Mouse (Mus musculus) G1E (cell line): Measurements from ENCODE around the gene Prrt1. TPM values are rescaled to one million over a fixed set of nuclear protein-coding genes. Genes with fewer than 3 reads are reported as not detected.

Source experiments
- ATAC-seq: 2 replicates; pipeline ENCODE4 v1.8.0; 2016; ENCODE audit warnings: mild to moderate bottlenecking; ENCODE audit not compliant: insufficient number of reproducible peaks, poor library complexity, low FRiP score, severe bottlenecking; ENCODE audit errors: extremely low read depth
- DNase-seq: peaks from one replicate; pipeline ENCODE4 v3.0.0; 2012; ENCODE audit warnings: low spot score
- H3K27me3 ChIP-seq: 2 replicates; pipeline ENCODE4 v1.6.1; 2012; ENCODE audit warnings: mild to moderate bottlenecking, low read length, inconsistent platforms; ENCODE audit not compliant: insufficient read depth
- H3K36me3 ChIP-seq: replicated peaks from 2 replicates; pipeline ENCODE3; 2012; ENCODE audit warnings: mild to moderate bottlenecking, inconsistent platforms
- H3K4me1 ChIP-seq: 2 replicates; pipeline ENCODE4 v1.6.1; 2012; ENCODE audit warnings: low read depth, low read length, inconsistent platforms, mixed read lengths; ENCODE audit not compliant: insufficient read depth
- H3K4me3 ChIP-seq: 2 replicates; pipeline ENCODE4 v1.5.1; 2012; ENCODE audit warnings: low read depth, mild to moderate bottlenecking, inconsistent platforms, low read length, moderate library complexity, mixed read lengths
- H3K9me3 ChIP-seq: replicated peaks from 2 replicates; pipeline ENCODE4 v1.6.1; 2012; ENCODE audit warnings: inconsistent platforms
- CTCF ChIP-seq: IDR thresholded peaks from 2 replicates; pipeline ENCODE4 v1.5.1; 2012; ENCODE audit warnings: low read depth, low read length, inconsistent platforms, mixed read lengths
- GATA1 ChIP-seq: IDR thresholded peaks from 2 replicates; pipeline ENCODE4 v1.6.1; 2012; ENCODE audit warnings: borderline replicate concordance, low read length, inconsistent platforms, mixed read lengths
- GATA2 ChIP-seq: IDR thresholded peaks from 2 replicates; pipeline ENCODE4 v1.6.1; 2012; ENCODE audit warnings: low read depth, low read length, inconsistent platforms, borderline replicate concordance
- POLR2AphosphoS5 ChIP-seq: IDR thresholded peaks from 2 replicates; pipeline ENCODE4 v1.6.1; 2012; ENCODE audit warnings: low read depth, low read length, inconsistent platforms; ENCODE audit not compliant: insufficient replicate concordance
- TAL1 ChIP-seq: conservative IDR thresholded peaks from 2 replicates; pipeline ENCODE4 v1.6.1; 2012; ENCODE audit warnings: low read depth, low read length, inconsistent platforms, mixed read lengths
- polyA plus RNA-seq: library from polyadenylated mRNA; stranded (reverse); fragments of >175 nt; gene quantifications from 2 replicates; pipeline ENCODE4 v1.2.3, GENCODE M21; 2012
- total RNA-seq, 2 experiments: library from RNA; stranded (forward) in 1 of 2; stranded (reverse) in 1 of 2; fragments of 200-1000 nt in 1 of 2; fragments of >200 nt in 1 of 2; fragmentation: Nextera tagmentation in 1 of 2; gene quantifications; 2 replicates each; pipeline ENCODE4 v1.2.3; 2014 to 2017

The Prrt1 gene
- total and polyA plus RNA-seq, 3 experiments: not detected

- H3K9me3 ChIP-seq: no peaks in the 10 kb centered on the region
- H3K36me3 ChIP-seq: no peaks in the 10 kb centered on the region
- no peak for TF ChIP-seq CTCF
- no peak for TF ChIP-seq POLR2AphosphoS5
- TF ChIP-seq TAL1: no peak
- TF ChIP-seq GATA1: no peak
- no peak for TF ChIP-seq GATA2
- no peak for ATAC-seq
- no peak overlapping the region for H3K4me3 ChIP-seq
- H3K4me1 ChIP-seq: 0 out of 2 replicates have a peak, but pooled peaks cover 4% of the 10 kb centered on the region
- no peak for DNase-seq
- H3K27me3 ChIP-seq: peaks cover 19% of the 10 kb centered on the region; the same call in 1 of the 2 replicates
Measured at GRCm38 (mm10) chr17:34681132-34681571, 51.8 kb downstream of the Prrt1 start.

GRCm38 (mm10) chr17:34681881-34682536 lies 52.7 kb downstream of the Prrt1 start:
- Histone ChIP-seq H3K36me3 (no peaks in the 10 kb centered on the region), H3K27me3 (peaks cover 18% of the 10 kb centered on the region; the same call in 1 of the 2 replicates), H3K9me3 (no peaks in the 10 kb centered on the region), H3K4me1 (0 out of 2 replicates have a peak, but pooled peaks cover 4% of the 10 kb centered on the region), H3K4me3 (no peak overlapping the region)
- DNase-seq (no peak), ATAC-seq (no peak)
- TF ChIP-seq GATA2: no peak
- no peak for TF ChIP-seq TAL1
- TF ChIP-seq CTCF: no peak
- TF ChIP-seq GATA1: no peak
- TF ChIP-seq POLR2AphosphoS5: no peak

Other genes with a start within 250 kb of the Prrt1 start
Only the 20 nearest of the 22 such genes appear.
- not detected in 2 replicates for gene BC051142, start 230.7 kb upstream of the Prrt1 start, total RNA-seq (2014; fragmentation: Nextera tagmentation)
- 0.05 and 0.17 TPM in 2 replicates for gene BC051142, start 230.7 kb upstream of the Prrt1 start, total RNA-seq (2017)
- gene BC051142, start 230.7 kb upstream of the Prrt1 start, polyA plus RNA-seq: not detected in 2 replicates
- not detected in 2 replicates for gene Btnl4, start 152.2 kb upstream of the Prrt1 start, total RNA-seq (2014; fragmentation: Nextera tagmentation)
- 0.22 TPM in 1 of 2 replicates, not detected in the other for gene Btnl4, start 152.2 kb upstream of the Prrt1 start, total RNA-seq (2017)
- not detected in 2 replicates for gene Btnl4, start 152.2 kb upstream of the Prrt1 start, polyA plus RNA-seq
- not detected in 2 replicates for gene Btnl6, start 112.2 kb upstream of the Prrt1 start, total RNA-seq (2014; fragmentation: Nextera tagmentation)
- gene Btnl6, start 112.2 kb upstream of the Prrt1 start, total RNA-seq (2017): 0.11 TPM in 1 of 2 replicates, not detected in the other
- gene Btnl6, start 112.2 kb upstream of the Prrt1 start, polyA plus RNA-seq: not detected in 2 replicates
- 0.19 and 0.60 TPM in 2 replicates for gene Notch4, start 65.3 kb upstream of the Prrt1 start, total RNA-seq (2014; fragmentation: Nextera tagmentation)
- gene Notch4, start 65.3 kb upstream of the Prrt1 start, total RNA-seq (2017): 0.52 and 0.60 TPM in 2 replicates
- gene Notch4, start 65.3 kb upstream of the Prrt1 start, polyA plus RNA-seq: 0.34 and 0.88 TPM in 2 replicates
- gene Gpsm3, start 39.7 kb upstream of the Prrt1 start, total RNA-seq (2014; fragmentation: Nextera tagmentation): 86.3 and 99.5 TPM in 2 replicates
- 33.7 and 43.2 TPM in 2 replicates for gene Gpsm3, start 39.7 kb upstream of the Prrt1 start, total RNA-seq (2017)
- 399 and 473 TPM in 2 replicates for gene Gpsm3, start 39.7 kb upstream of the Prrt1 start, polyA plus RNA-seq
- 35.8 and 44.2 TPM in 2 replicates for gene Pbx2, start 38.3 kb upstream of the Prrt1 start, total RNA-seq (2014; fragmentation: Nextera tagmentation)
- 25.1 and 39.6 TPM in 2 replicates for gene Pbx2, start 38.3 kb upstream of the Prrt1 start, total RNA-seq (2017)
- 137 and 138 TPM in 2 replicates for gene Pbx2, start 38.3 kb upstream of the Prrt1 start, polyA plus RNA-seq
- gene Ager, start 31.7 kb upstream of the Prrt1 start, total RNA-seq (2014; fragmentation: Nextera tagmentation): 1.9 and 2.2 TPM in 2 replicates
- 2.1 TPM in 2 replicates for gene Ager, start 31.7 kb upstream of the Prrt1 start, total RNA-seq (2017)
- 5.7 and 6.5 TPM in 2 replicates for gene Ager, start 31.7 kb upstream of the Prrt1 start, polyA plus RNA-seq
- gene Rnf5, start 25.8 kb upstream of the Prrt1 start, total RNA-seq (2014; fragmentation: Nextera tagmentation): 92.0 and 103 TPM in 2 replicates
- gene Rnf5, start 25.8 kb upstream of the Prrt1 start, total RNA-seq (2017): 17.4 and 17.7 TPM in 2 replicates
- gene Rnf5, start 25.8 kb upstream of the Prrt1 start, polyA plus RNA-seq: 63.3 and 70.8 TPM in 2 replicates
- 96.3 and 96.4 TPM in 2 replicates for gene Agpat1, start 25.3 kb upstream of the Prrt1 start, total RNA-seq (2014; fragmentation: Nextera tagmentation)
- 24.7 and 25.8 TPM in 2 replicates for gene Agpat1, start 25.3 kb upstream of the Prrt1 start, total RNA-seq (2017)
- gene Agpat1, start 25.3 kb upstream of the Prrt1 start, polyA plus RNA-seq: 163 and 165 TPM in 2 replicates
- 1.5 TPM in 1 of 2 replicates, not detected in the other for gene Egfl8, start 13.6 kb upstream of the Prrt1 start, total RNA-seq (2014; fragmentation: Nextera tagmentation)
- gene Egfl8, start 13.6 kb upstream of the Prrt1 start, total RNA-seq (2017): 0.29 and 0.93 TPM in 2 replicates
- 0.80 and 1.1 TPM in 2 replicates for gene Egfl8, start 13.6 kb upstream of the Prrt1 start, polyA plus RNA-seq
- gene Ppt2, start 1.0 kb upstream of the Prrt1 start, total RNA-seq (2014; fragmentation: Nextera tagmentation): 17.1 and 25.6 TPM in 2 replicates
- gene Ppt2, start 1.0 kb upstream of the Prrt1 start, total RNA-seq (2017): 5.5 and 5.8 TPM in 2 replicates
- 30.8 and 35.1 TPM in 2 replicates for gene Ppt2, start 1.0 kb upstream of the Prrt1 start, polyA plus RNA-seq
- gene Fkbpl, start 15.2 kb downstream of the Prrt1 start, total RNA-seq (2014; fragmentation: Nextera tagmentation): 1.6 and 4.7 TPM in 2 replicates
- 11.9 and 22.1 TPM in 2 replicates for gene Fkbpl, start 15.2 kb downstream of the Prrt1 start, total RNA-seq (2017)
- 6.5 and 7.8 TPM in 2 replicates for gene Fkbpl, start 15.2 kb downstream of the Prrt1 start, polyA plus RNA-seq
- 20.5 and 23.0 TPM in 2 replicates for gene Atf6b, start 17.6 kb downstream of the Prrt1 start, total RNA-seq (2014; fragmentation: Nextera tagmentation)
- gene Atf6b, start 17.6 kb downstream of the Prrt1 start, total RNA-seq (2017): 7.8 and 9.2 TPM in 2 replicates
- 89.0 and 103 TPM in 2 replicates for gene Atf6b, start 17.6 kb downstream of the Prrt1 start, polyA plus RNA-seq
- gene Tnxb, start 41.0 kb downstream of the Prrt1 start, total RNA-seq (2014; fragmentation: Nextera tagmentation): 0.08 TPM in 1 of 2 replicates, not detected in the other
- gene Tnxb, start 41.0 kb downstream of the Prrt1 start, total RNA-seq (2017): under 0.01 and 0.06 TPM in 2 replicates
- not detected in 2 replicates for gene Tnxb, start 41.0 kb downstream of the Prrt1 start, polyA plus RNA-seq
- gene C4b, start 114.3 kb downstream of the Prrt1 start, total RNA-seq (2014; fragmentation: Nextera tagmentation): not detected in 2 replicates
- gene C4b, start 114.3 kb downstream of the Prrt1 start, total RNA-seq (2017): 0.33 TPM in 1 of 2 replicates, not detected in the other
- gene C4b, start 114.3 kb downstream of the Prrt1 start, polyA plus RNA-seq: not detected in 2 replicates
- gene Cyp21a1, start 175.0 kb downstream of the Prrt1 start, total RNA-seq (2014; fragmentation: Nextera tagmentation): not detected in 2 replicates
- not detected in 2 replicates for gene Cyp21a1, start 175.0 kb downstream of the Prrt1 start, total RNA-seq (2017)
- gene Cyp21a1, start 175.0 kb downstream of the Prrt1 start, polyA plus RNA-seq: not detected in 2 replicates
- gene Stk19, start 207.4 kb downstream of the Prrt1 start, total RNA-seq (2014; fragmentation: Nextera tagmentation): 16.6 and 33.4 TPM in 2 replicates
- 19.6 and 23.1 TPM in 2 replicates for gene Stk19, start 207.4 kb downstream of the Prrt1 start, total RNA-seq (2017)
- gene Stk19, start 207.4 kb downstream of the Prrt1 start, polyA plus RNA-seq: 47.6 and 50.2 TPM in 2 replicates
- 25.4 and 27.7 TPM in 2 replicates for gene Dxo, start 207.5 kb downstream of the Prrt1 start, total RNA-seq (2014; fragmentation: Nextera tagmentation)
- 18.2 and 22.7 TPM in 2 replicates for gene Dxo, start 207.5 kb downstream of the Prrt1 start, total RNA-seq (2017)
- 58.7 and 70.5 TPM in 2 replicates for gene Dxo, start 207.5 kb downstream of the Prrt1 start, polyA plus RNA-seq
- gene Skiv2l, start 220.7 kb downstream of the Prrt1 start, total RNA-seq (2014; fragmentation: Nextera tagmentation): 25.8 and 37.9 TPM in 2 replicates
- gene Skiv2l, start 220.7 kb downstream of the Prrt1 start, total RNA-seq (2017): 43.6 and 45.3 TPM in 2 replicates
- gene Skiv2l, start 220.7 kb downstream of the Prrt1 start, polyA plus RNA-seq: 48.8 and 54.7 TPM in 2 replicates
- gene Nelfe, start 220.9 kb downstream of the Prrt1 start, total RNA-seq (2014; fragmentation: Nextera tagmentation): 66.0 and 86.9 TPM in 2 replicates
- 36.9 and 40.4 TPM in 2 replicates for gene Nelfe, start 220.9 kb downstream of the Prrt1 start, total RNA-seq (2017)
- 278 and 284 TPM in 2 replicates for gene Nelfe, start 220.9 kb downstream of the Prrt1 start, polyA plus RNA-seq